Mouse (Mus musculus): ENCODE results near the gene Slc39a12.

Gene Slc39a12

DNA sequence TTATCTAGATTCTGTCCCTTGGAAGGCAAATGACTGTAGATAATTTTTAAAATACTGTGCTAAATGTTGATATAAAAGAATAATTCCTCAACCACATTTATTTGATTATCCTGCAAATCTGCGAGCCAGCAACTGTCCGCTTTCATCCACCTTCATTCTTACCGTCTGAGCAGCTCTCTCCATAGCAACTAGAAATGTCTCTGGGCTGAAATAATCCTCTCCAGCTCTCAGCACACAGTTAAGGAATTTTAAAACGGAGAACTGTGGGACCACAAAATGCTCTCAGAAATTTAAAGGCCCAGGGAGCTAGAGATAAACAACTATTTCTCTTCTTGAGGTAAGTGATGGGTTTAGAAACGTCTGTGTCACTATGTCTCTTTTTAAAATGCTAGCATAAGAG is at the start of gene Slc39a12:
Slc39a12 (plus strand) TSS at position 155 of the 400 bp plus-strand sequence.
- 38% methylated on average over 5 of the region's 5 CpGs for WGBS

DNA sequence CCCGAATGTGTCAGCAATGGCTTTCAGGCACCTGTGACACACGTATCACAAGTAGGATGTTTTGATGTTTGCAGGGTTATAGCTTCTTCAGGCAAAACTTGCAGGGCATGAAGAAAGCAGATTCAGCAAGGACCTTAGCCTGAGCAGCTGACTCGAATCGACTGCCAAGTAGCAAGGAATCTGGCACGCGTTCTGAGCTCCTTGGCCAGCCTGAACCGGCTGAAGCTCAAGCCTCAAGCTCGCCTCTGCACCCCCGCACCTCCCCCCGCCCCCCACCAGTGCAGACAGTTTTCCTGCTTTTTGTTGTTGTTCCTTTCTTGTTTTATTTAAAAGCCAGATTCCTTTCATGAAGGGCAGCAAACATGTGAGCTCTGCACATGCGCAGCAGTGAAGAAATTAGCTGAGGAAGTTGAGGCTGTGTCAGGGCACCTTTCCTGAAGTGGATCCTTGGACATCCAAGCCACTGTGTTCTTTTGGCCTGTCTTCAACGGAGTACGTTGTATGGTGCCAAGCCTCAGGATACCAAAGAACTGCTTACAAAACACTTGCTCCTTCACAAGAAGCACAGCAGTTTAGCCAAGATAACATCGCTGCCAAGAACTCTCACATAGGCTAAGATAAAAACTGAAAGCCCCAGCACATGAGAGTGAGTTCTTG is 46.3 kb upstream of the Slc39a12 start:
- 15% methylated on average over 14 of the region's 14 CpGs for WGBS

- WGBS = 57% methylated on average over 8 of the region's 8 CpGs
Measured at GRCm38 (mm10) chr2:14342309-14342839, 45.7 kb upstream of the Slc39a12 start.

DNA sequence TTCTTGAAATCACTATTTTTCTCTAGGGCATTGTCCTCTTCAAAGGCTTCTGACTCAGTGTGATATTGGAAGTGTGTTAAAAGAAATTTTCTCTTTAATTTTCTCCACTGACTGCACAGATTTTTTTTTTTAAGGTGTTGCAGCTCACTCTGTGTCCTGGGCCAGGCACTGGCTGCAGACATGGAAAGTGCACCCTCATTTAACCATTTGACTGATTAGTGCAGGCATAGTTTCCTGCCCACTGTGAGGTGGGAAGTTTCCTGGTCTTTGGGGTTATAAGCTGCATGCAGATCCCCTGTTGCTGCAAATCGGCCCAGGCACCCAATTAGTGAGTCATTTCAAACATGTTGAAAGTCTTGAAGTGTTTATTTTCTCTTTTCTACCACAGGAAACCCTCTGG is 740 bp downstream of the Slc39a12 start:
- WGBS = 38% methylated on average over 1 of the region's 1 CpGs

GRCm38 (mm10) chr2:14390900-14391299 is 2.8 kb downstream of the Slc39a12 start:
- WGBS = 83% methylated on average over 1 of the region's 1 CpGs

- 60% methylated on average over 2 of the region's 2 CpGs for WGBS
Measured at GRCm38 (mm10) chr2:14428987-14429386, 40.9 kb downstream of the Slc39a12 start.

- WGBS = 65% methylated on average over 1 of the region's 1 CpGs
Measured at GRCm38 (mm10) chr2:14447322-14447721, 59.2 kb downstream of the Slc39a12 start.

GRCm38 (mm10) chr2:14454946-14455631 is 67.0 kb downstream of the Slc39a12 start:
- WGBS = 57% methylated on average over 7 of the region's 7 CpGs

DNA sequence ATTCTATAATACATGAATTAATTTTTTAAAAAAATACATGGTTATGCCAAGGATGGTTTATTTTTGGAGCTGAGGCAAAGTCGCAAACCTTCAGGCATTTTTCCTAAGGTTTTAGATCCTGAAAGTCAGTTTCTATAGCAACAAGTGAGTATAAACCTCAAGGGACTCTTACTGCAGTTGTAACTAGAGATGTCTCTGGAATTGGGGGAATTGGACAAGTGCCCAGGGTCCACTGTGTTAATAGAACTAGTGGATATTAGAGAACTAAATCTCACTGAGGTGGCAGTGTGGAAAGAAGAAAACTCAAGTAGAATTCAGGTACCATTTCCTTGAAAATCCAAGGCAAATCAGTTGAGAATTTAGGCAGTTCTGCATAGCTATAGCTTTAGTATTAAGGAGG is 76.3 kb downstream of the Slc39a12 start:
- 41% methylated on average over 1 of the region's 1 CpGs for WGBS

GRCm38 (mm10) chr2:14494132-14494531 is 106.0 kb downstream of the Slc39a12 start:
- WGBS = 29% methylated on average over 5 of the region's 5 CpGs

GRCm38 (mm10) chr2:14496150-14496549 is 108.0 kb downstream of the Slc39a12 start:
- WGBS = 79% methylated on average over 2 of the region's 2 CpGs

GRCm38 (mm10) chr2:14502482-14502881 is 114.4 kb downstream of the Slc39a12 start:
- WGBS = 71% methylated on average over 3 of the region's 3 CpGs

GRCm38 (mm10) chr2:14518237-14518636 is 130.1 kb downstream of the Slc39a12 start:
- 73% methylated on average over 5 of the region's 5 CpGs for WGBS

GRCm38 (mm10) chr2:14534325-14535077 is 146.4 kb downstream of the Slc39a12 start:
- WGBS = 74% methylated on average over 3 of the region's 3 CpGs

GRCm38 (mm10) chr2:14535246-14535671 is 147.1 kb downstream of the Slc39a12 start:
- 33% methylated on average over 3 of the region's 3 CpGs for WGBS

- 45% methylated on average over 3 of the region's 3 CpGs for WGBS
Measured at GRCm38 (mm10) chr2:14537781-14538180, 149.7 kb downstream of the Slc39a12 start.

- 32% methylated on average over 3 of the region's 3 CpGs for WGBS
Measured at GRCm38 (mm10) chr2:14543355-14543754, 155.2 kb downstream of the Slc39a12 start.

GRCm38 (mm10) chr2:14543773-14544172 is 155.7 kb downstream of the Slc39a12 start:
- 85% methylated on average over 2 of the region's 2 CpGs for WGBS

Measured in cerebral cortex, adult 2 months (tissue).